Mouse (Mus musculus) E14TG2a.4 (cell line): Measurements from ENCODE around the gene Nemp1.

Experiments
- CTCF ChIP-seq: conservative IDR thresholded peaks from 2 replicates; pipeline ENCODE4 v1.5.1; 2014; ENCODE audit warnings: low read length
- NANOG ChIP-seq: IDR thresholded peaks from 2 replicates; pipeline ENCODE4 v1.6.1; 2014; ENCODE audit warnings: borderline replicate concordance, low read length, mixed read lengths

DNA sequence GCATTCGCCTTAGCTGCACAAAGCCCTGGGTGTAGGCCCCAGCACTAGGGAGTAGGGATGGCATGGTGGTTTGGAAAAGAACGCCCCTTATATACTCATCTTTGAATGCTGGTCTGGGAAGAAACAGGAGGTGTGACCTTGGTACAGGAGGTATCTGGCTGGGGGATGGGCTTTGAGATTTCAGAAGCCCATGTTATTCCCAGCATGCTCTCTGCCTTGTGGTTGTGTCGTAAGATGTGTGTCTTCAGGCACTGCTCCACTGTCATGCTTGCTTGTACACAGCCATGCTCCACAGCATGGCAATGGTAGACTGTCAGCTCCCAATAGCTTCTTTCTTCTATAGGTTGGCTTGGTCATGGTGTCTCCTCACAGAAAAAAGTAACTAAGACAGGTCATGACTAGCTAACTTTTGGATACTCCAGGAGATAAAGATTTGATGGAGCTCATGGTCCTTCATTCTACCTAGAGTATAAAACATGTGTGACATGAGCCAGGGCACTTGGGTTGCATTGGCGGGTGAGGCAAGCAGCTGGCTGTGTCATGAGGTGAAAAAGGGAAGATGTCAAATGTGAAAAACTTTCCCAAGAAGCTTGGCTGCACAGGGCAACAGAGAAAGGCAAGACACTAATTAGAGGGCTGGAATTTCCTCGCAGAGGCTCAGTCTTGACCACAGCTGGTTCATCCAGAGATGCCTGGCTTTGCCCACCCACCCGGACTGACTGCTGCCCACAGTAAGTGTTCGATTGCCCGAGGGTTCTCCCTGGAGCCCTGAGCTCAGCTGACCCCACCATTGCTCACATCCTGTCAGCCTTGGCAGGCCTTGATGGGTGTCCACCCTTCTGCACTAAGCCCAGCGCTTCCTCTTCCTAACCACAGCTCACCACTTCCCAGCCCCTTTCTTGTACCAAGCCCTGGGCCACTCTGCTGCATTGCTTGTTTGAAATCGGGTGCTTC lies 35.2 kb upstream of the Nemp1 start:
- TF ChIP-seq CTCF (no peak), NANOG (no peak)
